Mouse (Mus musculus) cerebellum, adult 2 months (tissue): Measurements from ENCODE around the gene Mrps24.

ENCODE experiments used
- CTCF ChIP-seq: fragments of 200-500 bp; IDR thresholded peaks from 2 replicates; pipeline ENCODE4 v1.5.1; 2011; ENCODE audit warnings: low read depth, mild to moderate bottlenecking, control low read depth, low read length, moderate library complexity, borderline replicate concordance; ENCODE audit not compliant: insufficient read depth
- POLR2A ChIP-seq: fragments of 200-500 bp; IDR thresholded peaks from 2 replicates; pipeline ENCODE4 v1.6.1; 2011; ENCODE audit warnings: low read length, control low read depth, borderline replicate concordance; ENCODE audit not compliant: insufficient read depth

DNA sequence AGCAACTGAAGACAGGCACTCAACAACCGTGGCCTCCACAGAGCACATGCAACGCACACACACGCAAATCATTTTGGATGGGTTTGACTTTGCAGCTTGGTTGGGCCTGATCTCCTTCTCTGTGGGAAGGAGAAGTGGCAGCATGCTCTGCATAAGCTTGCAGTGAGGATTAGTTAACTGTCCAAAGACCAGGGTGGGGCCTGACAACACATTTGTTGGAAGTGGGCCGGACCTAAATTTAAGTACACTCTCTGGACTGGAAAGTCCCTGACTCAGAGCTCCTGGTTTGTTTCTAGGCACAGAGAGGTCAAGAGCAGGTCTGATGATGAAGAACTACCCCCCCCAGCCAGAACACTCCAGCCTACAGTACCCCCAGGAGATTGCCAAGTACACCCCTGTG lies 18.8 kb upstream of the Mrps24 start:
- TF ChIP-seq POLR2A (no peak), CTCF (no peak)
